Mouse (Mus musculus): Measurements from ENCODE around the gene Sh2d1b2.
"Not testable (repeated sequence)": the region's sequence is repeated elsewhere in the genome, so short reads cannot be mapped to it uniquely, and the experiment has no call there.

The Sh2d1b2 gene

GRCm38 (mm10) chr1:170232688-170233087 lies at the start of gene Sh2d1b2:
Gene Sh2d1b2, plus strand, starts transcription at chr1:170232749.
- not testable (repeated sequence) for DNase-seq (ENCODE audit: low read depth)

- no peak for DNase-seq (ENCODE audit: low read depth)
These were observed 47.4 kb upstream of the Sh2d1b2 start for GRCm38 (mm10) chr1:170185137-170185536.

- no peak for DNase-seq (ENCODE audit: low read depth)
These were observed 46.0 kb upstream of the Sh2d1b2 start for GRCm38 (mm10) chr1:170186531-170186930.

GRCm38 (mm10) chr1:170188601-170189000 lies 43.9 kb upstream of the Sh2d1b2 start:
- no peak for DNase-seq (ENCODE audit: low read depth)

GRCm38 (mm10) chr1:170190225-170190624 lies 42.3 kb upstream of the Sh2d1b2 start:
- DNase-seq (ENCODE audit: low read depth) = no peak

GRCm38 (mm10) chr1:170191925-170192324 lies 40.6 kb upstream of the Sh2d1b2 start:
- DNase-seq (ENCODE audit: low read depth) = no peak

GRCm38 (mm10) chr1:170196211-170196610 lies 36.3 kb upstream of the Sh2d1b2 start:
- DNase-seq (ENCODE audit: low read depth) = no peak

- DNase-seq (ENCODE audit: low read depth) = no peak
These were observed 32.2 kb upstream of the Sh2d1b2 start for GRCm38 (mm10) chr1:170200379-170200778.

- DNase-seq (ENCODE audit: low read depth) = no peak
These were observed 26.2 kb upstream of the Sh2d1b2 start for GRCm38 (mm10) chr1:170206395-170206794.

GRCm38 (mm10) chr1:170213181-170213879 lies 19.2 kb upstream of the Sh2d1b2 start:
- DNase-seq (ENCODE audit: low read depth) = no peak

- DNase-seq (ENCODE audit: low read depth) = peak; percentile 10
These were observed 18.2 kb upstream of the Sh2d1b2 start for GRCm38 (mm10) chr1:170214383-170214756.

- DNase-seq (ENCODE audit: low read depth) = peak; percentile 67
These were observed 17.6 kb upstream of the Sh2d1b2 start, which contains the start of gene Uhmk1 for GRCm38 (mm10) chr1:170214757-170215522. Gene Uhmk1, minus strand, starts transcription at chr1:170215397.

- DNase-seq (ENCODE audit: low read depth) = no peak
These were observed 17.0 kb upstream of the Sh2d1b2 start for GRCm38 (mm10) chr1:170215590-170215989.

- peak; percentile 20 for DNase-seq (ENCODE audit: low read depth)
These were observed 14.3 kb upstream of the Sh2d1b2 start for GRCm38 (mm10) chr1:170218091-170218884.

- DNase-seq (ENCODE audit: low read depth) = no peak
These were observed 12.2 kb upstream of the Sh2d1b2 start for GRCm38 (mm10) chr1:170220351-170220750.

GRCm38 (mm10) chr1:170223276-170223675 lies 9.3 kb upstream of the Sh2d1b2 start:
- DNase-seq (ENCODE audit: low read depth) = no peak

- DNase-seq (ENCODE audit: low read depth) = no peak
These were observed 12.5 kb downstream of the Sh2d1b2 start for GRCm38 (mm10) chr1:170245016-170245415.

- DNase-seq (ENCODE audit: low read depth) = no peak
These were observed 22.5 kb downstream of the Sh2d1b2 start for GRCm38 (mm10) chr1:170254893-170255559.

- DNase-seq (ENCODE audit: low read depth) = peak; percentile 50
These were observed 23.0 kb downstream of the Sh2d1b2 start for GRCm38 (mm10) chr1:170255560-170255910.

GRCm38 (mm10) chr1:170270281-170270680 lies 37.7 kb downstream of the Sh2d1b2 start:
- no peak for DNase-seq (ENCODE audit: low read depth)

- no peak for DNase-seq (ENCODE audit: low read depth)
These were observed 38.1 kb downstream of the Sh2d1b2 start for GRCm38 (mm10) chr1:170270696-170271095.

- DNase-seq (ENCODE audit: low read depth) = no peak
These were observed 40.7 kb downstream of the Sh2d1b2 start for GRCm38 (mm10) chr1:170273252-170273651.
